In the genomic region with DNA sequence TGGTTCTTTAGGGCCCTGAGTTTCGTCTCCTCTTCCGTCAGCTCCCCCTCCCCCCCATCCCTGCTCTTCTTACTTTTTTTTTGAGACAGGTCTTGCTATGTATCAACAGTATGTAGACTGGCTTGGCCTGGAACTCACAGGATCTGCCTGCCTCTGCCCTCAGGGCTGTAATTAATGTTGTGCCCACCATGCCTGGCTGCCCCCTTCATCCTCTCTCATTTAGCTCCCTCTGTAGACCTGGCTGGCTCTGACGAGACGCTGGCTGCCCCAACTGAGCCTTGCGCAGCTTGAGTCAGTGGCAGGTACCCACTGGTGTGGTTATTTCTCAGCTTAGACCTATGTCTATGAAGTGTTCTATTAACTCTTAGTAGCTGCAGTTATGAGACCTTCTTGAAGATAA, we compare ENCODE assay signal across 23 mouse cellular contexts. TPM values are rescaled to one million over a fixed set of nuclear protein-coding genes. Genes with fewer than 3 reads are reported as not detected.
DNase-seq lines count a peak whose midpoint lies in the region; ATAC-seq and TF ChIP-seq lines count a peak whose summit lies in the region.
"Had no signal": no experiment of that assay in that cellular context is flagged by ENCODE, and none has a peak within 500 bp of the region (broad histone marks: within the 10 kb centered on the region; RNA-seq: fewer than 3 reads in every experiment).

No protein-coding gene starts in this region.

- TF ChIP-seq POLR2A in kidney, adult 2 months (IDR thresholded peaks at IDR 0.05; ENCODE audit: low read depth, low read length), result no peak

- ATAC-seq in kidney, embryonic 16.5 days (ENCODE audit: low FRiP score, low TSS enrichment), result 0 out of 2 replicates have a peak, but pooled peaks have one; percentile 65
- no peak for ATAC-seq in forebrain, embryonic 14.5 days
- ATAC-seq: forebrain, embryonic 16.5 days had no signal

- H3K27me3 ChIP-seq in kidney, adult 2 months (replicated peaks; ENCODE audit: control insufficient read depth, insufficient read depth, low read length), result no peaks in the 10 kb centered on the region
- no peaks in the 10 kb centered on the region for H3K27me3 ChIP-seq in kidney, embryonic 16.5 days (ENCODE audit: insufficient read depth, low read length)
- H3K27me3 ChIP-seq in forebrain, embryonic 14.5 days (replicated peaks; ENCODE audit: control insufficient read depth, insufficient read depth, low read length), result no peaks in the 10 kb centered on the region
- H3K27me3 ChIP-seq: embryonic facial prominence, embryonic 12.5 days; forebrain, embryonic 13.5 days had no signal

- WGBS in kidney, adult 2 months, result 80% methylated on average over 5 of the region's 5 CpGs
- 73% methylated on average over 5 of the region's 5 CpGs for WGBS in kidney, embryonic 16.5 days
- 55% methylated on average over 5 of the region's 5 CpGs for WGBS in forebrain, embryonic 14.5 days

- no peak for TF ChIP-seq CTCF in kidney, adult 2 months (conservative IDR thresholded peaks at IDR 0.05; ENCODE audit: insufficient read depth, insufficient read length, low read depth, low read length)

- H3K4me3 ChIP-seq in kidney, adult 2 months (ENCODE audit: insufficient read depth, low read depth, low read length), result no peak overlapping the region
- H3K4me3 ChIP-seq in kidney, embryonic 16.5 days (ENCODE audit: low read length), result no peak overlapping the region
- H3K4me3 ChIP-seq in forebrain, embryonic 14.5 days (ENCODE audit: low read depth, low read length), result no peak overlapping the region
- H3K4me3 ChIP-seq: embryonic facial prominence, embryonic 10.5 days; embryonic facial prominence, embryonic 12.5 days; forebrain, embryonic 13.5 days had no signal

- no peak overlapping the region for H3K27ac ChIP-seq in kidney, adult 2 months (ENCODE audit: insufficient read depth, low read depth, low read length)
- no peak overlapping the region for H3K27ac ChIP-seq in kidney, embryonic 16.5 days (ENCODE audit: low read length)
- H3K27ac ChIP-seq in forebrain, embryonic 14.5 days (ENCODE audit: low read depth, low read length), result no peak overlapping the region
- H3K27ac ChIP-seq: embryonic facial prominence, embryonic 10.5 days; embryonic facial prominence, embryonic 12.5 days; forebrain, embryonic 13.5 days had no signal

- no peaks in the 10 kb centered on the region for H3K36me3 ChIP-seq in kidney, adult 2 months (ENCODE audit: control insufficient read depth, insufficient read depth, low read length)
- no peaks in the 10 kb centered on the region for H3K36me3 ChIP-seq in kidney, embryonic 16.5 days (ENCODE audit: insufficient read depth, low read length)
- no peaks in the 10 kb centered on the region for H3K36me3 ChIP-seq in forebrain, embryonic 14.5 days (ENCODE audit: control insufficient read depth, insufficient read depth, low read length)

- H3K4me2 ChIP-seq in kidney, embryonic 16.5 days (replicated peaks; ENCODE audit: low read depth, low read length), result no peak overlapping the region
- H3K4me2 ChIP-seq in forebrain, embryonic 14.5 days (ENCODE audit: low read length), result no peak overlapping the region
- H3K4me2 ChIP-seq: embryonic facial prominence, embryonic 12.5 days; forebrain, embryonic 13.5 days had no signal

- no peak overlapping the region for H3K9ac ChIP-seq in kidney, embryonic 16.5 days (replicated peaks; ENCODE audit: low read length)
- H3K9ac ChIP-seq in forebrain, embryonic 14.5 days (ENCODE audit: low read length), result no peak overlapping the region
- H3K9ac ChIP-seq: embryonic facial prominence, embryonic 12.5 days; forebrain, embryonic 13.5 days had no signal

- H3K4me1 ChIP-seq in kidney, adult 2 months (ENCODE audit: control insufficient read depth, insufficient read depth, low read length), result peaks cover 6% of the 10 kb centered on the region; the same call in 1 of the 2 replicates
- H3K4me1 ChIP-seq in kidney, embryonic 16.5 days (ENCODE audit: insufficient read depth, low read length), result no peaks in the 10 kb centered on the region
- no peaks in the 10 kb centered on the region; the same call in 1 of the 2 replicates for H3K4me1 ChIP-seq in forebrain, embryonic 14.5 days (ENCODE audit: control insufficient read depth, insufficient read depth, low read length)

- DNase-seq in kidney, adult 2 months, result peak; percentile 4
- DNase-seq in kidney, postnatal 10 days, result no peak
- DNase-seq in kidney, adult 8-10 months, result no peak
- DNase-seq in testis, postnatal 10 days (ENCODE audit: low spot score), result peak; percentile 32
- no peak for DNase-seq in testis, postnatal 14 days (ENCODE audit: low spot score)
- no peak for DNase-seq in forebrain, embryonic 14.5 days (ENCODE audit: low spot score)
- DNase-seq: adrenal gland, adult 2 months; adrenal gland, postnatal 10 days; adrenal gland, postnatal 25 days; cerebellum, adult 11-12 months; cerebellum, adult 2 months; cerebellum, adult 9-10 months; cerebellum, postnatal 10 days; cerebellum, postnatal 25 days had no signal

- H3K9me3 ChIP-seq in kidney, embryonic 16.5 days (ENCODE audit: low read length), result no peaks in the 10 kb centered on the region
- H3K9me3 ChIP-seq in forebrain, embryonic 14.5 days (replicated peaks; ENCODE audit: control insufficient read depth, low read length), result no peaks in the 10 kb centered on the region
- H3K9me3 ChIP-seq: embryonic facial prominence, embryonic 10.5 days; embryonic facial prominence, embryonic 12.5 days; forebrain, embryonic 13.5 days had no signal

RNA-seq across cellular contexts. Expression of a gene that starts 28.1 kb away (rescaled TPM):
- polyA plus RNA-seq in kidney, adult 2 months (2012; rRNA removed), result 12.7 and 14.1 TPM in 2 replicates
- 12.2 and 15.7 TPM in 2 replicates for polyA plus RNA-seq in kidney, embryonic 16.5 days (2015; fragmentation: Nextera tagmentation; extraction: Ambion mirVana)
- 18.1 and 19.8 TPM in 2 replicates for polyA plus RNA-seq in forebrain, embryonic 14.5 days (2014; fragmentation: Nextera tagmentation; extraction: Ambion mirVana)

RNA-seq across cellular contexts. Expression of a gene that starts 34.0 kb away (rescaled TPM):
- polyA plus RNA-seq in kidney, adult 2 months (2012; rRNA removed), result 56.9 and 61.8 TPM in 2 replicates
- 56.0 and 64.3 TPM in 2 replicates for polyA plus RNA-seq in kidney, embryonic 16.5 days (2015; fragmentation: Nextera tagmentation; extraction: Ambion mirVana)
- polyA plus RNA-seq in forebrain, embryonic 14.5 days (2014; fragmentation: Nextera tagmentation; extraction: Ambion mirVana), result 60.8 and 62.4 TPM in 2 replicates

RNA-seq across cellular contexts. Expression of a gene that starts 49.5 kb away (rescaled TPM):
- not detected in 2 replicates for polyA plus RNA-seq in kidney, adult 2 months (2012; rRNA removed)
- polyA plus RNA-seq in kidney, embryonic 16.5 days (2015; fragmentation: Nextera tagmentation; extraction: Ambion mirVana), result not detected in 2 replicates
- not detected in 2 replicates for polyA plus RNA-seq in forebrain, embryonic 14.5 days (2014; fragmentation: Nextera tagmentation; extraction: Ambion mirVana)
- polyA plus RNA-seq: adrenal gland, adult 2 months; C2C12; cerebellum, adult 2 months; cortical plate, adult 2 months; embryonic facial prominence, embryonic 10.5 days; embryonic facial prominence, embryonic 12.5 days; embryonic facial prominence, embryonic 14.5 days; forebrain, embryonic 11.5 days; forebrain, embryonic 13.5 days; forebrain, embryonic 16.5 days had no signal

Comparison
In these comparisons a context has a peak if more than half of its experiments do, and no peak if none do; other contexts are left out.
1. DNase-seq: peak in kidney, adult 2 months (single experiment) and testis, postnatal 10 days (single experiment); none in kidney, postnatal 10 days (single experiment), kidney, adult 8-10 months (0 of 2), testis, postnatal 14 days (single experiment) and forebrain, embryonic 14.5 days (single experiment).